Mouse (Mus musculus): Measurements from ENCODE around the gene Hexb. TPM values are rescaled to one million over a fixed set of nuclear protein-coding genes. Genes with fewer than 3 reads are reported as not detected.

Gene Hexb
- polyA plus RNA-seq, 1 experiment from 2014 or later, result 23.6 TPM

GRCm38 (mm10) chr13:97238181-97238981, 40.2 kb upstream of the Hexb start:
- 38% methylated on average over 16 of the region's 16 CpGs for WGBS
- Histone ChIP-seq H3K4me2 (replicated peaks; ENCODE audit: low read depth, low read length) (no peak overlapping the region), H3K9me3 (ENCODE audit: low read length) (no peaks in the 10 kb centered on the region), H3K36me3 (ENCODE audit: insufficient read depth, low read length) (no peaks in the 10 kb centered on the region), H3K4me1 (ENCODE audit: insufficient read depth, low read depth, low read length) (peaks cover 4% of the 10 kb centered on the region; the same call in 1 of the 2 replicates), H3K4me3 (ENCODE audit: low read depth, low read length) (no peak overlapping the region), H3K27me3 (replicated peaks; ENCODE audit: insufficient read depth, low read length) (no peaks in the 10 kb centered on the region), H3K9ac (replicated peaks; ENCODE audit: low read depth) (no peak overlapping the region), H3K27ac (ENCODE audit: low read length) (peak overlapping the region; percentile 11; the same call in 1 of the 2 replicates)
- DNase-seq (ENCODE audit: low spot score) (peak; percentile 49), ATAC-seq (no peak)
- TF ChIP-seq CTCF (IDR thresholded peaks at IDR 0.05) (no peak), EP300 (IDR thresholded peaks at IDR 0.05) (peak; percentile 80; the same call in 1 of the 2 replicates)

DNA sequence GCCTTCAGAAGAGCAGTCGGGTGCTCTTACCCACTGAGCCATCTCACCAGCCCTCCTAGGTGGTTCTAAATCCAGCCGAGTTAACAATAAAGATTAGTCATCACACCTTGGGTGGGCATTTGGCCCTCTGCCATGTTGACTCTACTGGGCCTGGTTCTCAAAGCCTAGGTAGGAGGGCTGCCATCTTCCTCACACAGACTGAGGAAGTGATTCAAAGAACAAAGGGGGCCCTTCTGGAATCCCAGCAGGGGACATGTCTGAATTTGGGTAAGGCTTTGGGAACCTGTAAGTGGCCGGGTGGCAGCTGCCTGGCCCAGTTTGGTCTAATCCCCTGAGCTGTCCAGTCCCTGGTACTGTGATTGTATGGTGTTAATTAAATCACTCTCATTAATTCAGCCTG, 39.5 kb upstream of the Hexb start:
- Histone ChIP-seq H3K36me3 (ENCODE audit: insufficient read depth, low read length) (no peaks in the 10 kb centered on the region), H3K27ac (ENCODE audit: low read length) (no peak overlapping the region), H3K4me1 (ENCODE audit: insufficient read depth, low read depth, low read length) (peaks cover 3% of the 10 kb centered on the region; the same call in 1 of the 2 replicates), H3K4me3 (ENCODE audit: low read depth, low read length) (no peak overlapping the region), H3K9me3 (ENCODE audit: low read length) (no peaks in the 10 kb centered on the region), H3K9ac (replicated peaks; ENCODE audit: low read depth) (no peak overlapping the region), H3K27me3 (replicated peaks; ENCODE audit: insufficient read depth, low read length) (no peaks in the 10 kb centered on the region), H3K4me2 (replicated peaks; ENCODE audit: low read depth, low read length) (no peak overlapping the region)
- 57% methylated on average over 3 of the region's 3 CpGs for WGBS
- ATAC-seq (no peak), DNase-seq (ENCODE audit: low spot score) (no peak)
- TF ChIP-seq CTCF (IDR thresholded peaks at IDR 0.05) (no peak), EP300 (IDR thresholded peaks at IDR 0.05) (no peak)

GRCm38 (mm10) chr13:97235911-97236310, 37.8 kb upstream of the Hexb start:
- 73% methylated on average over 6 of the region's 6 CpGs for WGBS
- Histone ChIP-seq H3K4me2 (replicated peaks; ENCODE audit: low read depth, low read length) (no peak overlapping the region), H3K27ac (ENCODE audit: low read length) (no peak overlapping the region), H3K27me3 (replicated peaks; ENCODE audit: insufficient read depth, low read length) (no peaks in the 10 kb centered on the region), H3K36me3 (ENCODE audit: insufficient read depth, low read length) (no peaks in the 10 kb centered on the region), H3K4me1 (ENCODE audit: insufficient read depth, low read depth, low read length) (no peaks in the 10 kb centered on the region), H3K9ac (replicated peaks; ENCODE audit: low read depth) (no peak overlapping the region), H3K4me3 (ENCODE audit: low read depth, low read length) (no peak overlapping the region), H3K9me3 (ENCODE audit: low read length) (no peaks in the 10 kb centered on the region)
- ATAC-seq (no peak), DNase-seq (ENCODE audit: low spot score) (no peak)
- TF ChIP-seq EP300 (IDR thresholded peaks at IDR 0.05), result no peak
- no peak for TF ChIP-seq CTCF (IDR thresholded peaks at IDR 0.05)

- H3K36me3 ChIP-seq (ENCODE audit: insufficient read depth, low read length), result no peaks in the 10 kb centered on the region
- H3K4me3 ChIP-seq (ENCODE audit: low read depth, low read length), result no peak overlapping the region
- no peak overlapping the region for H3K27ac ChIP-seq (ENCODE audit: low read length)
- 14% methylated on average over 17 of the region's 17 CpGs for whole genome bisulfite sequencing
- ATAC-seq (peak; percentile 66), DNase-seq (ENCODE audit: low spot score) (peak; percentile 90)
- H3K9me3 ChIP-seq (ENCODE audit: low read length), result no peaks in the 10 kb centered on the region
- H3K4me1 ChIP-seq (ENCODE audit: insufficient read depth, low read depth, low read length), result no peaks in the 10 kb centered on the region
- no peak overlapping the region for H3K9ac ChIP-seq (replicated peaks; ENCODE audit: low read depth)
- peak; percentile 83 for TF ChIP-seq CTCF (IDR thresholded peaks at IDR 0.05)
- TF ChIP-seq EP300 (IDR thresholded peaks at IDR 0.05), result no peak
- peak overlapping the region; percentile 37 for H3K4me2 ChIP-seq (replicated peaks; ENCODE audit: low read depth, low read length)
- H3K27me3 ChIP-seq (replicated peaks; ENCODE audit: insufficient read depth, low read length), result no peaks in the 10 kb centered on the region
These were observed 36.7 kb upstream of the Hexb start for GRCm38 (mm10) chr13:97234785-97235417.

DNA sequence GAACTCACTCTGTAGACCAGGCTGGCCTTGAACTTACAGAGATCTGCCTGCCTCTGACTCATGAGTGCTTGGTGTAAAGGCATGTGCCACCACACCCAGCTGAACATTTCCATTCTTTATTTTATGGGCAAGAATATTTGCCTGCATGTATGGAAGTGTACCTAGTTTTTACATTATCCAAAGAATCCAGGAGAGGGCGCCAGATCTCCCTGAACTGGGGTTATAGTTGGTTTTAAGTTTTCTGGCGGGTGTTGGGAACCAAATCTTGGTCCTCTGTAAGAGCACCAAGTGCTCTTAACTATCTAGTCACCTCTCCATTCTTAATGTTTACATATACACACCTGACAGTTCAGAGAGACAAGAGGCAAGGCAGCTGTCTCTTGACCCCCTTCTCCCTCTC, 34.9 kb upstream of the Hexb start:
- H3K4me2 ChIP-seq (replicated peaks; ENCODE audit: low read depth, low read length), result no peak overlapping the region
- no peaks in the 10 kb centered on the region for H3K36me3 ChIP-seq (ENCODE audit: insufficient read depth, low read length)
- no peak overlapping the region for H3K4me3 ChIP-seq (ENCODE audit: low read depth, low read length)
- TF ChIP-seq CTCF (IDR thresholded peaks at IDR 0.05) (no peak; the same call in 1 of the 2 replicates), EP300 (IDR thresholded peaks at IDR 0.05) (no peak)
- no peak overlapping the region for H3K27ac ChIP-seq (ENCODE audit: low read length)
- no peaks in the 10 kb centered on the region for H3K27me3 ChIP-seq (replicated peaks; ENCODE audit: insufficient read depth, low read length)
- 77% methylated on average over 2 of the region's 2 CpGs for WGBS
- no peak overlapping the region for H3K9ac ChIP-seq (replicated peaks; ENCODE audit: low read depth)
- no peaks in the 10 kb centered on the region for H3K9me3 ChIP-seq (ENCODE audit: low read length)
- DNase-seq (ENCODE audit: low spot score), result no peak
- no peaks in the 10 kb centered on the region for H3K4me1 ChIP-seq (ENCODE audit: insufficient read depth, low read depth, low read length)
- no peak for ATAC-seq

DNA sequence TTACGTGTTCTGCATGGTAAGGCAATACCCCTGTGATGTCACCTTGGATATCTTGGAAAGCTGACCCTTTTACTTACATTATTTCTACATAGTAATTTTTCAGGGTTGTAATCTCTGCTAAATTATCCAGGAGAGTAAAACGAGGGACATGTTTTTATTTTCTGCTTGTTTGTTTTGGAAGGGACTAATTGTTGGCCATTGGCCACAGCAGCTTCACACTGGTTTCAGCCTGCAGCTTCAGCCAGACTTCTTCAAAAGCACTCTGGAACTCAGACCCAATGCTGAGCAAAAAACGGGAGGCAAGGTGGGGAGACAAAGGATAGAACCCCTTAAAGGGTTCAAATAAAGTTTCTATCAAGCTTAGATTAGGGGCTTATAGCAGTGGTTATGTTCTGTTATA, 31.9 kb upstream of the Hexb start:
- no peak for DNase-seq (ENCODE audit: low spot score)
- Histone ChIP-seq H3K9me3 (ENCODE audit: low read length) (no peaks in the 10 kb centered on the region), H3K9ac (replicated peaks; ENCODE audit: low read depth) (no peak overlapping the region), H3K4me1 (ENCODE audit: insufficient read depth, low read depth, low read length) (no peaks in the 10 kb centered on the region), H3K36me3 (ENCODE audit: insufficient read depth, low read length) (no peaks in the 10 kb centered on the region), H3K4me2 (replicated peaks; ENCODE audit: low read depth, low read length) (no peak overlapping the region), H3K4me3 (ENCODE audit: low read depth, low read length) (no peak overlapping the region), H3K27ac (ENCODE audit: low read length) (no peak overlapping the region), H3K27me3 (replicated peaks; ENCODE audit: insufficient read depth, low read length) (no peaks in the 10 kb centered on the region)
- 77% methylated on average over 3 of the region's 3 CpGs for WGBS
- ATAC-seq, result no peak
- TF ChIP-seq CTCF (IDR thresholded peaks at IDR 0.05) (no peak), EP300 (IDR thresholded peaks at IDR 0.05) (no peak)
